ENCODE assay signal across 8 mouse cellular contexts in the genomic region with DNA sequence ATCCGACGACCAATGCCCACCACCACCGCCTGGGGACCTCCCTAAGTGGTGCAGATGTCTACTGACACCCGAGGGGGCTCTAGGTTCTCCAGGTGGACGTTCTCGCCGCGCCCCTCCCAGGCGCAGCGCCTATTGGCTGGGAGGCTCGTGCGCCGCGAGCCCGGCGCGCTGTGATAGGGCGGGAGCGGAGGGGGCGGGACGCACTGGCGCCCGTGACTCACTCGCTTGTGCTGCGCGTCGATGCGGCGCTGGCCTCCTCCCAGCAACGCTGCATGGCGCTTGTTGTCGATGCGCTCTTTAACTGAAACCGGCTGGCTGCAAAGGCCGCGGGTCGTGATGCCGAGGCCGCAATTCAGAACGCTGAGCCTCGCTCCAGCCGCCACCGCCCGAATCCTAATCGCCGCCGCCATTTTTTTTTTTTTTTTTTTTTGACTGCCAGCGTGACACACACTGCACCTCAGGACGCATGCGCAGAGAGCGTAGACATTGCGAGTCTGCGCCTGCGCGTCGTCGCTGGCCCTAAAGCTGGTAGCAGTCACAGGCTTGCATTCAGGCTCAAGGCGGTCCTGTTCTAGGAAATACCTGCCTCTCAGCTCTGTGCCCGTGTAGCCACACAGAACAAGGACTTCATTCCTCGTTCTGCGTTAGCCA. TPM values are rescaled to one million over a fixed set of nuclear protein-coding genes. Genes with fewer than 3 reads are reported as not detected.
DNase-seq lines count a peak whose midpoint lies in the region; ATAC-seq lines count a peak whose summit lies in the region.

Gene Pccb (minus strand): TSS at position 451 of the 651 bp plus-strand sequence.

- intact Hi-C loops in left cerebral cortex, postnatal 14 days (cut with DNase I), result loop anchor here (1.0 kb wide), 1 partner anchor 40 kb away; the partner anchor contains the start of gene Msl2

- H3K4me3 ChIP-seq in intestine, embryonic 14.5 days (ENCODE audit: low read depth, low read length), result peak within 1 kb of the TSS; percentile 65

- H3K27me3 ChIP-seq in intestine, embryonic 14.5 days (replicated peaks; ENCODE audit: control insufficient read depth, insufficient read depth, low read length), result no peaks in the 10 kb centered on the region

- no peaks in the 10 kb centered on the region for H3K9me3 ChIP-seq in intestine, embryonic 14.5 days (ENCODE audit: control insufficient read depth, low read length)

- peak within 1 kb of the TSS; percentile 97 for H3K27ac ChIP-seq in intestine, embryonic 14.5 days (ENCODE audit: low read depth)

- H3K4me1 ChIP-seq in intestine, embryonic 14.5 days (replicated peaks; ENCODE audit: control insufficient read depth, insufficient read depth, low read length), result peaks cover 2% of the 10 kb centered on the region; the same call in 1 of the 2 replicates

- H3K4me2 ChIP-seq in intestine, embryonic 14.5 days (ENCODE audit: low read length), result peak within 1 kb of the TSS; percentile 54

- H3K36me3 ChIP-seq in intestine, embryonic 14.5 days (ENCODE audit: control insufficient read depth, insufficient read depth, low read length), result no peaks in the 10 kb centered on the region

- under 1% methylated on average over 61 of the region's 61 CpGs for WGBS in intestine, embryonic 14.5 days

- ATAC-seq in intestine, embryonic 14.5 days (replicated peaks; ENCODE audit: low FRiP score, low TSS enrichment, low read depth), result peak; percentile 99

- peak within 1 kb of the TSS; percentile 78 for H3K9ac ChIP-seq in intestine, embryonic 14.5 days (ENCODE audit: low read length)

- peak; percentile 96 to 98 for DNase-seq in adrenal gland, adult (ENCODE audit: inconsistent age in 2 of 2, low spot score in 1 of 2)
- DNase-seq in embryo, embryonic 10.5 days (ENCODE audit: low spot score), result peak; percentile 98
- DNase-seq in gastrocnemius, postnatal 25 days, result peak; percentile 93
- peak; percentile 96 for DNase-seq in intestine, embryonic 14.5 days (ENCODE audit: low spot score)
- peak; percentile 98 to 99 for DNase-seq in left cerebral cortex, postnatal 14 days (ENCODE audit: low spot score in 2 of 2)
- DNase-seq in mesoderm, embryonic 11.5 days (ENCODE audit: low read depth, low spot score), result peak; percentile 99
- peak; percentile 93 to 97 for DNase-seq in right cerebral cortex, postnatal 36 days (ENCODE audit: low spot score in 2 of 2)
- DNase-seq in yolk sac, embryonic 10.5 days (ENCODE audit: low spot score), result peak; percentile 95

RNA-seq across cellular contexts. Expression of gene Pccb, which starts in this region (rescaled TPM):
- 10 to 100 TPM; 51.6 to 57.9 TPM for total RNA-seq in gastrocnemius, postnatal 25 days (2021)
- polyA plus RNA-seq in intestine, embryonic 14.5 days (2014; fragmentation: Nextera tagmentation; extraction: Ambion mirVana), result 24.7 and 26.4 TPM in 2 replicates
- total RNA-seq in left cerebral cortex, postnatal 14 days (2021), result 10 to 100 TPM; 46.1 to 50.8 TPM

Comparison
In these comparisons a context has a peak if more than half of its experiments do, and no peak if none do; other contexts are left out.
1. Peak in every context shown above with its lines: DNase-seq, ATAC-seq, H3K4me3 ChIP-seq and H3K27ac ChIP-seq.